Mouse (Mus musculus) C2C12 (cell line): ENCODE measurements at regions not wholly inside any gene's neighbourhood (a gene's known extent, or its start where the extent isn't known, plus 50 kb on each side); places are given as distances from the start of the nearest gene placed in this dataset.
A peak's percentile ranks its signal among the peaks of the same experiment; 100 is the strongest.

Experiments
- H3K27me3 ChIP-seq: one replicate; pipeline ENCODE4 v1.6.1; 2011; ENCODE audit not compliant: control insufficient read depth, insufficient read depth, insufficient read length
- H3K36me3 ChIP-seq: one replicate; pipeline ENCODE4 v1.6.1; 2011; ENCODE audit not compliant: control insufficient read depth, insufficient read depth
- H3K4me3 ChIP-seq: one replicate; pipeline ENCODE4 v1.5.1; 2011; ENCODE audit warnings: mild to moderate bottlenecking, control low read depth; ENCODE audit not compliant: poor library complexity, insufficient read depth, severe bottlenecking
- H3K79me2 ChIP-seq: one replicate; pipeline ENCODE4 v1.6.1; 2011; ENCODE audit not compliant: control insufficient read depth, insufficient read depth
- H3K79me3 ChIP-seq: one replicate; pipeline ENCODE4 v1.6.1; 2011; ENCODE audit warnings: low read depth, control low read depth
- H3ac ChIP-seq: one replicate; pipeline ENCODE3; 2011; ENCODE audit warnings: low read depth; ENCODE audit not compliant: control insufficient read depth, insufficient read length
- CEBPB ChIP-seq: IDR thresholded peaks from one replicate; pipeline ENCODE4 v1.6.1; 2011; ENCODE audit warnings: low read depth, mild to moderate bottlenecking, control low read depth, moderate library complexity
- CTCF ChIP-seq: IDR thresholded peaks from one replicate; pipeline ENCODE4 v1.5.1; 2011; ENCODE audit not compliant: control insufficient read depth, insufficient read depth, insufficient read length
- FOSL1 ChIP-seq: IDR thresholded peaks from one replicate; pipeline ENCODE4 v1.8.0; 2011; ENCODE audit warnings: mild to moderate bottlenecking, low read length; ENCODE audit not compliant: poor library complexity, insufficient read depth, severe bottlenecking
- MAX ChIP-seq: IDR thresholded peaks from one replicate; pipeline ENCODE4 v1.6.1; 2011; ENCODE audit warnings: mild to moderate bottlenecking, control low read depth
- MYOD1 ChIP-seq: IDR thresholded peaks from one replicate; pipeline ENCODE4 v1.6.1; 2011; ENCODE audit warnings: low read depth; ENCODE audit not compliant: control insufficient read depth, insufficient read length
- MYOG ChIP-seq: IDR thresholded peaks from one replicate; pipeline ENCODE4 v1.6.1; 2011; ENCODE audit not compliant: control insufficient read depth, insufficient read length; ENCODE audit errors: extremely low read depth
- USF1 ChIP-seq: IDR thresholded peaks from one replicate; pipeline ENCODE4 v1.6.1; 2011; ENCODE audit warnings: low read depth, mild to moderate bottlenecking, control low read depth, moderate library complexity

DNA sequence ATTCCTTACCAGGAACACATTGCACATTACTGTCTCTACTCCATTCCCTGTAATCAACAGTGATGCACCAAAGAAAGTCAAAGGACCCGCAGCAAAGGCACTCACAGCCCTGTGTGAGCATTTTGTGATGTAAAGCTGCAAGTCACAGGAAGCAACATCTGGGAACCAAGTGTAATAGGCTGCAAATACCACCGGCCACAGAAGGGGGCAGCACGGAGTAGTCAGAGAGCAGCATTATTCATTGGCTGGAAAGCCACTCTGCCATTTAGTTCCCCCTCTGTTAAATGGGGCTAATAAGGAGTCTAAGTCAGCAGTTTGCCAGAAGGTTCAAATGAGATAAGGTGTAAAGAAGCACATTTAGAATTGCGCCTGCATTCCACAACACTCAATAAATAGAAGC, 231.0 kb downstream of the Hs3st3b1 start:
- Histone ChIP-seq H3K36me3 (no peaks in the 10 kb centered on the region), H3K4me3 (no peak overlapping the region), H3ac (no peak overlapping the region), H3K79me2 (no peaks in the 10 kb centered on the region), H3K79me3 (no peaks in the 10 kb centered on the region), H3K27me3 (no peaks in the 10 kb centered on the region)
- TF ChIP-seq CEBPB = no peak
- peak; percentile 2 for TF ChIP-seq CTCF
- no peak for TF ChIP-seq FOSL1
- TF ChIP-seq MAX = no peak
- TF ChIP-seq MYOD1 = no peak

DNA sequence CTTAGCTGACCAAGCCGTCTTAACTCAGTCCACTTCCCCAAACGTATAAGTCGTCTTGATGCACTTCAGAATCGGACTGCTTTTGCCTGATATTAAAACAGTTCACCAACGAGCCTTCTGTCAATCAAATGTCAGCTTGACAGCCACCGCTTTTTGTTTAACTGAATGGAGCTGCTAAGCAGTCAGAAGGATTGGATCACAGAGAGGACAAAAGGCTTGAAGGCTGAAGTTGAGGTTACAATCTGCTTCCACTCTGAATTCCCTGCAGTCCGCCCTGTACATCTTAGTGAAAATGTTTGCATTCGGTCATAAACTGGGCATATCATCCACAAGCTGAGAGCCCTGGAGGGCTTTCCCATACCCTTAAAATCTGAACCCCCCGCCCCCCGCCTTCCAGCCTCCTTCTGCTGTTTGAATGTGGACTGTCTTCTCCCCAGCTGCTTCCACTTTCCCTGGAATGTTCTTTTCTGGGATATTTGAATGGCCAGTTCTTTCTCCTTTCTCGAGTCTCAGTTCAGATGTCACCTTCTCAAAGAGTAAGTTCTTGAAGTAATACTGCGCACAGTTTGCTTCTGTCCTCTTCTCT, 217.0 kb downstream of the Hs3st3b1 start:
- H3K4me3 ChIP-seq = no peak overlapping the region
- no peaks in the 10 kb centered on the region for H3K79me3 ChIP-seq
- no peaks in the 10 kb centered on the region for H3K36me3 ChIP-seq
- no peak overlapping the region for H3ac ChIP-seq
- no peak for TF ChIP-seq MYOD1
- TF ChIP-seq MAX = no peak
- TF ChIP-seq MYOG = no peak
- no peak for TF ChIP-seq FOSL1
- no peak for TF ChIP-seq USF1
- TF ChIP-seq CEBPB = no peak
- TF ChIP-seq CTCF = no peak
- H3K27me3 ChIP-seq = no peaks in the 10 kb centered on the region
- H3K79me2 ChIP-seq = no peaks in the 10 kb centered on the region

DNA sequence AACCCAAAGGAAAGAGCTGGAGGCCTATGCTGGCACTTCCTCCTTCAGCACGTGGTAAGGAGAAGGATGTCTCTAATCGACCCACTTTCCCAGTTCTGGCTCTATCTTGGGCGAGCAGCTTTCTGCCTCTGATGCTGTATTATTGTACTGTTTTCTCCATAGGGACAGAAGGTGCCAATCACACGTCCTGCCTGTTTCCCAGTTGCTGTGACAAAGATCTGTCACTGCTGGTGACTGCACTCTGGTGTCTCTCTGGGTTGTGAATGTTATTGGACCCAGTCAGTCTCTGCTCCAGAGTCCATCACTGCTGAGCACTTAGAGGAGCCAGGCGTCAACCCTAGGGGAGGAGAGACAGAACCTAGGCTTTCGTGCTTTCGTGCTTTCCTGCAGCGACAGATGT, 216.0 kb downstream of the Hs3st3b1 start:
- no peak for TF ChIP-seq CEBPB

DNA sequence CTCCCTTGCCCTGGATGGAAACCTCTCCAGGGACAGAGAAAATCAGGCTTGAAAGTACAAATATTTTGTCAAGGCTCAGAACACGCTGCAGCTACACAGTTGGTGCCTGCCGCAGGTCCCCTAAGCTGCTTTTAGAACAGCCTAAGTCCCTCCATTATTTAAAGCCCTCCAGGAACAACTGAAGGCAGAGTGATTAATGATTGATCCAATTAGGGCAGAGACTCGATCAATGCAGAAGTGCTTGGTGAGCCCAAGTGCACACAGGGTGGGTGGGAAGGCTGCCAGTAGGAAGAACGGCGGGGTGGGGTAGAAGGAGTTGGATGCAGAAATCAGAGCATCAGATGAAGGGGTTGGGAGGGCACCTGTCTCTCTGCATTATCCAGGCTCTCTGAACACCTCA, 215.0 kb downstream of the Hs3st3b1 start:
- Histone ChIP-seq H3K36me3 (no peaks in the 10 kb centered on the region), H3K79me2 (no peaks in the 10 kb centered on the region), H3K27me3 (no peaks in the 10 kb centered on the region), H3K4me3 (no peak overlapping the region), H3K79me3 (no peaks in the 10 kb centered on the region), H3ac (no peak overlapping the region)
- TF ChIP-seq USF1 (no peak), MYOG (no peak), FOSL1 (no peak), MAX (no peak), CEBPB (no peak), MYOD1 (no peak), CTCF (no peak)

More for the DNA sequence above, 216.0 kb downstream of the Hs3st3b1 start:
- Histone ChIP-seq H3K79me2 (no peaks in the 10 kb centered on the region), H3K27me3 (no peaks in the 10 kb centered on the region), H3ac (no peak overlapping the region), H3K79me3 (no peaks in the 10 kb centered on the region), H3K4me3 (no peak overlapping the region), H3K36me3 (no peaks in the 10 kb centered on the region)

DNA sequence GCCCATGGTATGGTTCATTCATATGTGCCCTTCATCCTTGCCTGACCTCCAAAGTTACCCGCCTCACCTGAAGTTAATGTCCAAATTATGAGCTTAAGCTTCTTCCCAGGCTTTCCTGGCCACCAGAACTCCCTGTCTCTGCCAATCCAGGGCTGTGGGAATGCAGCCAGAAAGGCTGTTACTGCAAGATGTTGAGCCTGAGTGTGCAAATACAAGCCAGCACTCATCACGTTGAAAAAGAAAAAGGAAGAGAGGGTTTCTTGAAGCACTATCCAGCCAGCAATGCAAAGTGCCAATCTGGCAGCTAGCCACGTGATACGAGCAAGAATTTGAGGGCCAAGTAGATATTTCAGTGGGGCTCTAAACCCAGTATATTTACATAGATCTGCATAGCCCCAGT, 213.7 kb downstream of the Hs3st3b1 start:
- no peaks in the 10 kb centered on the region for H3K36me3 ChIP-seq
- H3K4me3 ChIP-seq = no peak overlapping the region
- no peaks in the 10 kb centered on the region for H3K79me3 ChIP-seq
- no peaks in the 10 kb centered on the region for H3K79me2 ChIP-seq
- no peaks in the 10 kb centered on the region for H3K27me3 ChIP-seq
- TF ChIP-seq CTCF (no peak), USF1 (no peak), FOSL1 (no peak), MAX (no peak), CEBPB (no peak), MYOD1 (no peak), MYOG (no peak)
- no peak overlapping the region for H3ac ChIP-seq

DNA sequence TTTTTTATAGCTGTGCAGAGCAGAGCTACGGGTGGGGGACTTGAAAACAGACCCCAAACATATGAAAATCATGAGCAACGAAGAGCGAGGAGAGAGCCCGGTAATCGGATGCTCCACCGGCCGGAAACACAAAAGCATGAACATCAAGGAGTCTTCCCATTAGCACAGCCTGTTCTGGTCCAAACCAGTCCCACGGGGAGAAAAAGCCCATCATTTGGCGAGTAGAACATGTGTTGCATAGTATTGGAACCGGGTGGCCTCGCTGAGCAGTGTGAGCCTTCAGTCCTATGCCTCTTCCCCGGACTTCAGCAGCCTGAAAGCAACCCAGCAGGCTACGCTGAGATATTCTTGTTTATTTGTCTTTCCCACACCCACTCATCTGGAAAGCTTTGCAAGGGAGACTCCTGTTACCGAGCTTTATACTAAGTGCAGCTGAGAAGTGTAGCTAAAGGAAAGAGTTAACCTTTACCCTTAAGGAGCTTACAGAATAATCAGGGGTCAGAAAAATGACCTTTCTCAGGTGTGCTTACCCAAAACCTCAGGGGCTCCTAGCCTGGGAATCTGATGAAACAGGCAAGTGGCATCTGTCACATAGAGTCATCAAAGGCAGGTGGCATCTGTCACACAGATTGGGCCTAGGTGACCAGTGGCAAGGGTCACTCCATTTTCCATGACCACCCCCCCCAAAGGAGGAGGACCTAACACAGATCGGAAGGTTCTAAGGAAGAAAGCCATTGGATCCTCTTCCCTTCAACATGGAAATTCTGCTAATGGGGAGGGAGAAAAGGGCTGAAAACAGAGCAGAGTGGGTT, 209.8 kb downstream of the Hs3st3b1 start:
- no peaks in the 10 kb centered on the region for H3K27me3 ChIP-seq
- no peaks in the 10 kb centered on the region for H3K36me3 ChIP-seq
- H3K4me3 ChIP-seq = no peak overlapping the region
- H3ac ChIP-seq = no peak overlapping the region
- H3K79me3 ChIP-seq = no peaks in the 10 kb centered on the region
- no peak for TF ChIP-seq MAX
- no peak for TF ChIP-seq FOSL1
- no peak for TF ChIP-seq MYOD1
- no peak for TF ChIP-seq USF1
- no peak for TF ChIP-seq CTCF
- no peak for TF ChIP-seq MYOG
- no peak for TF ChIP-seq CEBPB
- no peaks in the 10 kb centered on the region for H3K79me2 ChIP-seq
